Mouse (Mus musculus): ENCODE data around the gene Ppp1r21. TPM values are rescaled to one million over a fixed set of nuclear protein-coding genes. Genes with fewer than 3 reads are reported as not detected.

Gene Ppp1r21
- total RNA-seq, 1 experiment from 2014 or later, result 37.2 TPM

- ATAC-seq (replicated peaks in 1 of 2; ENCODE audit: insufficient read depth in 1 of 2, low FRiP score in 2 of 2, low TSS enrichment in 1 of 2, low read depth in 1 of 2, poor library complexity in 2 of 2, severe bottlenecking in 2 of 2), result no peak
These were observed 65.2 kb downstream of the Ppp1r21 start for GRCm38 (mm10) chr17:88595071-88595470.

- ATAC-seq (replicated peaks in 1 of 2; ENCODE audit: insufficient read depth in 1 of 2, low FRiP score in 2 of 2, low TSS enrichment in 1 of 2, low read depth in 1 of 2, poor library complexity in 2 of 2, severe bottlenecking in 2 of 2), result no peak
These were observed 66.2 kb downstream of the Ppp1r21 start for GRCm38 (mm10) chr17:88596068-88596467.

- ATAC-seq (replicated peaks in 1 of 2; ENCODE audit: insufficient read depth in 1 of 2, low FRiP score in 2 of 2, low TSS enrichment in 1 of 2, low read depth in 1 of 2, poor library complexity in 2 of 2, severe bottlenecking in 2 of 2), result peak; percentile 80 to 94
These were observed 66.8 kb downstream of the Ppp1r21 start for GRCm38 (mm10) chr17:88596544-88597221.

- ATAC-seq (replicated peaks in 1 of 2; ENCODE audit: insufficient read depth in 1 of 2, low FRiP score in 2 of 2, low TSS enrichment in 1 of 2, low read depth in 1 of 2, poor library complexity in 2 of 2, severe bottlenecking in 2 of 2), result no peak
These were observed 67.5 kb downstream of the Ppp1r21 start, which contains the start of gene Ston1 for GRCm38 (mm10) chr17:88597222-88598055. TSS of gene Ston1 (plus strand) at chr17:88597684.

- ATAC-seq (replicated peaks in 1 of 2; ENCODE audit: insufficient read depth in 1 of 2, low FRiP score in 2 of 2, low TSS enrichment in 1 of 2, low read depth in 1 of 2, poor library complexity in 2 of 2, severe bottlenecking in 2 of 2), result no peak
These were observed 68.1 kb downstream of the Ppp1r21 start for GRCm38 (mm10) chr17:88598056-88598420.

GRCm38 (mm10) chr17:88598570-88599368, 68.9 kb downstream of the Ppp1r21 start:
- no peak for ATAC-seq (replicated peaks in 1 of 2; ENCODE audit: insufficient read depth in 1 of 2, low FRiP score in 2 of 2, low TSS enrichment in 1 of 2, low read depth in 1 of 2, poor library complexity in 2 of 2, severe bottlenecking in 2 of 2)

- no peak for ATAC-seq (replicated peaks in 1 of 2; ENCODE audit: insufficient read depth in 1 of 2, low FRiP score in 2 of 2, low TSS enrichment in 1 of 2, low read depth in 1 of 2, poor library complexity in 2 of 2, severe bottlenecking in 2 of 2)
These were observed 70.6 kb downstream of the Ppp1r21 start for GRCm38 (mm10) chr17:88600492-88601026.

DNA sequence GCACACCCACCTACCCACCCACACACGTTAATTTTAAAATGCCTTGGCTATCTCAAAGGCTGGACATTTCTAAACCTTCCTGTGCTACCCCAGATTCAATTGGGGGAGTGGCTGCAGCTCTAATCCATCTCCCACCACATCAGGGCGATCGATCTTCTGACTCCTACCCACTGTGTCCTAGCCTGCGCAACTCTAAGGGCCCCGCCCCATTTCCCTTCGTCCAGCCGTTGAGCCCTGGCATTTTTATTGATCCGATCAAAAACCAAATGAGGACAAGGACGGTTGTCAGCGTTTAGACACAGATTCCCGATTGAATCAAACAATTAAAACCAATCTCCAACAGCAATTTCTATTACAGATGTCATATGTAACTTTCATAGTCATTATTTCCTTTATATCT, 74.0 kb downstream of the Ppp1r21 start:
- no peak for ATAC-seq (replicated peaks in 1 of 2; ENCODE audit: insufficient read depth in 1 of 2, low FRiP score in 2 of 2, low TSS enrichment in 1 of 2, low read depth in 1 of 2, poor library complexity in 2 of 2, severe bottlenecking in 2 of 2)

DNA sequence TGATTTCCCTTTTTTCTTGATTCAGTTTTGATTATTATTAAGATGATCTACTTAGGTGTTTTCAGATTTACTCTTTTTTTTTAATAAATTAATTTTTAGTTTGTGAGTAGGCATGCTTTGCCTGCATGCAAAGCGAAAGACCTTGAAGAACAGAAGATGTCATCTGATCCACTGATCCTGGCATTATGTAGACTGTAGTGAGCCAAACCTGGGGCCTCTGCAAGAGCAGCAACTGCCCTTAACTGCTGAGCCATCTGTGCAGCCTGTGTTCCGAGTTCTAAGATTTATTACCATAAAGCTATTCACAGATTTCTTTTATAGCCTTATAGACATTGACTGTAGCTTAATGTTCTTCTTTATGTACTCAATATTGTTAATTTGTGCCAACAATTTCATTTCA, 76.1 kb downstream of the Ppp1r21 start:
- ATAC-seq (replicated peaks in 1 of 2; ENCODE audit: insufficient read depth in 1 of 2, low FRiP score in 2 of 2, low TSS enrichment in 1 of 2, low read depth in 1 of 2, poor library complexity in 2 of 2, severe bottlenecking in 2 of 2), result no peak

- ATAC-seq (replicated peaks in 1 of 2; ENCODE audit: insufficient read depth in 1 of 2, low FRiP score in 2 of 2, low TSS enrichment in 1 of 2, low read depth in 1 of 2, poor library complexity in 2 of 2, severe bottlenecking in 2 of 2), result no peak
These were observed 79.4 kb downstream of the Ppp1r21 start for GRCm38 (mm10) chr17:88609361-88609760.

- ATAC-seq (replicated peaks in 1 of 2; ENCODE audit: insufficient read depth in 1 of 2, low FRiP score in 2 of 2, low TSS enrichment in 1 of 2, low read depth in 1 of 2, poor library complexity in 2 of 2, severe bottlenecking in 2 of 2), result no peak
These were observed 81.1 kb downstream of the Ppp1r21 start for GRCm38 (mm10) chr17:88611057-88611456.

DNA sequence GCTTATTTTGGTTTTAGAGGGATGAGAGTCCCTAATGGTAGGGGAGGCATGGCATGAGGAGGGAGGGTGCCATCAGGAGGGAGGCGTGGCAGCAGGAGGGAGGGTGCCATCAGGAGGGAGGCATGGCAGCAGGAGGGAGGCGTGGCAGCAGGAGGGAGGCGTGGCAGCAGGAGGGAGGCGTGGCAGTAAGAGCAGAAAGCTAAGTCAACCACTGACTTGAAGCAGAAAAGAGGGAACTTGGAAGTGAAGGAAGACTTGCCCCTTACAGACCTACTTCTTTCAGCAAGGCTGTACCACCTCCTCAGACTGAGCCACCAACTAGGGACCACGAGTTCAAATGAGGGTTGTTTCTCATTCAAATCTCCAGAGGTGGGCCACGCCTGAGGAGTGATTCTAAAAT, 83.3 kb downstream of the Ppp1r21 start:
- ATAC-seq (replicated peaks in 1 of 2; ENCODE audit: insufficient read depth in 1 of 2, low FRiP score in 2 of 2, low TSS enrichment in 1 of 2, low read depth in 1 of 2, poor library complexity in 2 of 2, severe bottlenecking in 2 of 2), result peak in 1 of 2 experiments; percentile 17; a peak in 1 of 4 replicates

DNA sequence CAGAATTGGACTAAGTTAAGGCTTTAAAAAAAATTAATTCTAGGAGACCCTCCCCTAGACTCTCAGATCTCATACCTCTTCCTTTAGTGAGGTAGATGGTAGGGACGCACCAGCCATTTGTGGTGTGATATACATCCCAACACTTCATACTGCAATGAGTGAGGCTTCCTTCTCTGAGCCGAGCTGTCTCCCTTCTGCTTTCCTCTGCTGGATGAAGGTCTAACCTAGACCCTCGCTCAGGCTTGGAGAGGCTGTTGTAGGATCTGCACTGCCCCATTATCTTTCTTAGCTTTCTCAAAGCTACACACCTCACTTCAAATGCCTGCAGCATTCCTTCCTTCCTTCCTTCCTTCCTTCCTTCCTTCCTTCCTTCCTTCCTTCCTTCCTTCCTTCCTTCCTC, 83.8 kb downstream of the Ppp1r21 start:
- ATAC-seq (replicated peaks in 1 of 2; ENCODE audit: insufficient read depth in 1 of 2, low FRiP score in 2 of 2, low TSS enrichment in 1 of 2, low read depth in 1 of 2, poor library complexity in 2 of 2, severe bottlenecking in 2 of 2), result no peak

DNA sequence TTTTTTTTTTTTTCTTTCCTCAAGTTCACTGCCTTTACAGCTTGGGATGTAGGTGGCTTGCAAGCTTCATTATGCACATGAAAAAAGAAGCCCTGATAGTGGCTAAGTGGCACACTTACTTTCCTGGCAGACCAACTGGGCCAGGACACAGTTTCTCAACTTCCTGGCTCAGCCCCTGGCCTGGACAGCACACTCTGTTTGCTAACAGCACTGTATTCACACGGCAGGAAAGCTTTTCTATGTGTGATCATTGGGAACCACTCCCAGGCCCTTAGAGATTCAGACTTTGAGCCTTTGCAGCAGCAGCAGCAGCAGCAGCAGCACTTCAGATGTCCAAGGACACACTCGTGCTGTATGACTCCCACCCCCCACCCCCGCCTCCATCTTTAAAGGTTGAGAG, 84.3 kb downstream of the Ppp1r21 start:
- ATAC-seq (replicated peaks in 1 of 2; ENCODE audit: insufficient read depth in 1 of 2, low FRiP score in 2 of 2, low TSS enrichment in 1 of 2, low read depth in 1 of 2, poor library complexity in 2 of 2, severe bottlenecking in 2 of 2), result no peak

GRCm38 (mm10) chr17:88614733-88615132, 84.8 kb downstream of the Ppp1r21 start:
- no peak for ATAC-seq (replicated peaks in 1 of 2; ENCODE audit: insufficient read depth in 1 of 2, low FRiP score in 2 of 2, low TSS enrichment in 1 of 2, low read depth in 1 of 2, poor library complexity in 2 of 2, severe bottlenecking in 2 of 2)

- ATAC-seq (replicated peaks in 1 of 2; ENCODE audit: insufficient read depth in 1 of 2, low FRiP score in 2 of 2, low TSS enrichment in 1 of 2, low read depth in 1 of 2, poor library complexity in 2 of 2, severe bottlenecking in 2 of 2), result no peak
These were observed 85.7 kb downstream of the Ppp1r21 start for GRCm38 (mm10) chr17:88615492-88616155.

GRCm38 (mm10) chr17:88620935-88621334, 91.0 kb downstream of the Ppp1r21 start:
- no peak for ATAC-seq (replicated peaks in 1 of 2; ENCODE audit: insufficient read depth in 1 of 2, low FRiP score in 2 of 2, low TSS enrichment in 1 of 2, low read depth in 1 of 2, poor library complexity in 2 of 2, severe bottlenecking in 2 of 2)

Data from hematopoietic stem cell, adult 5-6 weeks (primary cell).